Mouse (Mus musculus) embryonic fibroblast, embryonic 13.5 days (primary cell): ENCODE measurements around the gene C2cd4c. TPM values are rescaled to one million over a fixed set of nuclear protein-coding genes. Genes with fewer than 3 reads are reported as not detected.
A peak's percentile ranks its signal among the peaks of the same experiment; 100 is the strongest.

Experiments
- H3K27ac ChIP-seq: 2 replicates; pipeline ENCODE4 v1.5.1; 2012; ENCODE audit warnings: low read length, control low read depth, inconsistent platforms; ENCODE audit not compliant: insufficient read depth
- H3K4me1 ChIP-seq: 2 replicates; pipeline ENCODE4 v1.6.1; 2011; ENCODE audit warnings: low read length; ENCODE audit not compliant: control insufficient read depth, insufficient read depth
- H3K4me3 ChIP-seq: 2 replicates; pipeline ENCODE4 v1.5.1; 2011; ENCODE audit warnings: mild to moderate bottlenecking, control low read depth, low read length; ENCODE audit not compliant: insufficient read depth
- CTCF ChIP-seq: IDR thresholded peaks from 2 replicates; pipeline ENCODE4 v1.5.1; 2011; ENCODE audit warnings: mild to moderate bottlenecking, control low read depth, low read length, moderate library complexity, borderline replicate concordance; ENCODE audit not compliant: insufficient read depth
- POLR2A ChIP-seq: IDR thresholded peaks from 2 replicates; pipeline ENCODE4 v1.6.1; 2011; ENCODE audit warnings: low read depth, mild to moderate bottlenecking, control low read depth, low read length, moderate library complexity
- polyA plus RNA-seq: library from polyadenylated mRNA; stranded (reverse); fragments of >200 nt; gene quantifications from 2 replicates; pipeline ENCODE4 v1.2.4, GENCODE M21; 2011; ENCODE audit warnings: low read depth; ENCODE audit not compliant: missing spikeins, insufficient read length

C2cd4c gene
- polyA plus RNA-seq, 1 experiment, result 0.19 TPM

GRCm38 (mm10) chr10:79615860-79616259 lies 2.0 kb upstream of the C2cd4c start:
- TF ChIP-seq POLR2A (no peak), CTCF (no peak)
- Histone ChIP-seq H3K4me1 (no peaks in the 10 kb centered on the region), H3K4me3 (no peak overlapping the region), H3K27ac (no peak overlapping the region)

DNA sequence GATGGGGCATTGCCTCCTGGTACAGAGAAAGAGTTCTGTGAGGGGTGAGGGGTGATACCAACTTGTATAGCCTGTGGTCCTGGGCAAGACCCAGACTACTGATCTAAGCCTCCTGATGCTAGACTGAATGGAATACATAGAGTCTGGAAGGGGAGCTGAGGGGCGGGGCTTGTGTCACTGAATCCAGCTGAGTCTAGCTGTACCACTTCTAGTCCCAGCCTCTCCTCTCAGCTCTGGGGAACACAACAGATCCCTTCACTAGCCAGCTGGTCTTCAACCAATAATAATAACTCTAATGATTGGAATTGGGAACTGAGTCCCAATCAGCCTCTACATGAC lies 449 bp upstream of the C2cd4c start:
- H3K4me3 ChIP-seq, result no peak overlapping the region
- H3K4me1 ChIP-seq, result no peaks in the 10 kb centered on the region
- TF ChIP-seq CTCF, result no peak
- TF ChIP-seq POLR2A, result no peak
- H3K27ac ChIP-seq, result no peak overlapping the region

GRCm38 (mm10) chr10:79612192-79613135 lies 1.4 kb downstream of the C2cd4c start:
- no peak for TF ChIP-seq POLR2A
- peak; percentile 41; the same call in 1 of the 2 replicates for TF ChIP-seq CTCF

GRCm38 (mm10) chr10:79611296-79611695 lies 2.5 kb downstream of the C2cd4c start:
- TF ChIP-seq CTCF (no peak), POLR2A (no peak)
- Histone ChIP-seq H3K27ac (no peak overlapping the region), H3K4me3 (no peak overlapping the region), H3K4me1 (no peaks in the 10 kb centered on the region)

More at GRCm38 (mm10) chr10:79612192-79613135, 1.4 kb downstream of the C2cd4c start:
- Histone ChIP-seq H3K4me1 (no peaks in the 10 kb centered on the region), H3K4me3 (no peak overlapping the region), H3K27ac (no peak overlapping the region)

- TF ChIP-seq POLR2A, result no peak
- no peak for TF ChIP-seq CTCF
- Histone ChIP-seq H3K4me3 (no peak overlapping the region), H3K27ac (no peak overlapping the region), H3K4me1 (no peaks in the 10 kb centered on the region)
Observed at GRCm38 (mm10) chr10:79609276-79609675, 4.5 kb downstream of the C2cd4c start.

- no peak overlapping the region for H3K27ac ChIP-seq
- no peak overlapping the region for H3K4me3 ChIP-seq
- H3K4me1 ChIP-seq, result no peaks in the 10 kb centered on the region
- no peak for TF ChIP-seq POLR2A
- TF ChIP-seq CTCF, result no peak
Observed at GRCm38 (mm10) chr10:79607892-79608291, 5.9 kb downstream of the C2cd4c start.

- no peak overlapping the region for H3K4me3 ChIP-seq
- no peak overlapping the region for H3K27ac ChIP-seq
- TF ChIP-seq CTCF (no peak), POLR2A (no peak)
- H3K4me1 ChIP-seq, result no peaks in the 10 kb centered on the region
Observed at GRCm38 (mm10) chr10:79606537-79606936, 7.3 kb downstream of the C2cd4c start.

GRCm38 (mm10) chr10:79597936-79598230 lies 15.9 kb downstream of the C2cd4c start:
- Histone ChIP-seq H3K27ac (no peak overlapping the region), H3K4me1 (no peaks in the 10 kb centered on the region), H3K4me3 (no peak overlapping the region)
- TF ChIP-seq CTCF (no peak), POLR2A (no peak)

GRCm38 (mm10) chr10:79597051-79597935 lies 16.5 kb downstream of the C2cd4c start:
- TF ChIP-seq POLR2A, result no peak
- no peak for TF ChIP-seq CTCF
- H3K27ac ChIP-seq, result no peak overlapping the region
- H3K4me1 ChIP-seq, result no peaks in the 10 kb centered on the region
- H3K4me3 ChIP-seq, result no peak overlapping the region

DNA sequence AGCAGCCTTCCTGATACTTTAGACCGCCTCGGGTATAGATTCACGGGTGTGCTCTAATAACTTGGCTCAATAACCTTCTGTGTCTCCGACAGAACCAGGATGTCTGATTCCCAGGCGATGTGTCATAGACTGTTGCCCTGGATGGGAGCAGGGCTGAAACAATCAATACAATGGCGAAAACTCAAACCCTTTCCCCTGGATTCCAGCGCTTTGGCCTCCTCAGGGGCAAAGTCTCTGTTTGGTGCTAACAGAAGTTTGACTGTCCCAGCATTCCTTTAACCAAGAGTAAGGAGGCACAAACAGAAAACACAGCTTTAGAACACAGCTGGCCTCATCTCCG lies 18.3 kb downstream of the C2cd4c start:
- H3K4me3 ChIP-seq, result no peak overlapping the region
- no peak for TF ChIP-seq POLR2A
- no peak for TF ChIP-seq CTCF
- no peaks in the 10 kb centered on the region for H3K4me1 ChIP-seq
- no peak overlapping the region for H3K27ac ChIP-seq
